Mouse (Mus musculus): Measurements from ENCODE around the gene Tmod4. TPM values are rescaled to one million over a fixed set of nuclear protein-coding genes. Genes with fewer than 3 reads are reported as not detected.

The Tmod4 gene
- total RNA-seq (2023) = 1 to 10 TPM; 1.8 to 2.5 TPM

GRCm38 (mm10) chr3:95124246-95124645 is at the start of gene Tmod4:
Gene Tmod4 (plus strand): TSS chr3:95124476.

GRCm38 (mm10) chr3:95106338-95107117 is 17.7 kb upstream of the Tmod4 start, which contains the start of gene Pip5k1a:
Gene Pip5k1a (minus strand): TSS chr3:95106930.

GRCm38 (mm10) chr3:95110911-95111726 is 13.2 kb upstream of the Tmod4 start, which contains the start of gene Vps72:
Gene Vps72 (plus strand): TSS chr3:95111022.

GRCm38 (mm10) chr3:95133680-95134101 is 9.4 kb downstream of the Tmod4 start, which contains the start of the genes Scnm1 and Lysmd1:
Gene Scnm1 (minus strand): TSS chr3:95134011.
Gene Lysmd1 (plus strand): TSS chr3:95134088.

GRCm38 (mm10) chr3:95141952-95142616 is 17.8 kb downstream of the Tmod4 start, which contains the start of gene Tnfaip8l2:
Gene Tnfaip8l2 (minus strand): TSS chr3:95142360.

GRCm38 (mm10) chr3:95159987-95160963 is 36.0 kb downstream of the Tmod4 start, which contains the start of gene Sema6c:
Gene Sema6c (plus strand): TSS chr3:95160457.

Other genes with a start within 250 kb of the Tmod4 start
- gene Psmb4, start 237.5 kb upstream of the Tmod4 start, total RNA-seq (2023) = 100 to 1,000 TPM; 239 to 265 TPM
- 1 to 10 TPM; 2.1 to 3.2 TPM for gene Selenbp1, start 191.4 kb upstream of the Tmod4 start, total RNA-seq (2023)
- 10 to 100 TPM; 38.4 to 42.1 TPM for gene Rfx5, start 170.4 kb upstream of the Tmod4 start, total RNA-seq (2023)
- 10 to 100 TPM; 46.3 to 60.2 TPM for gene Pi4kb, start 149.7 kb upstream of the Tmod4 start, total RNA-seq (2023)
- gene Zfp687, start 109.0 kb upstream of the Tmod4 start, total RNA-seq (2023) = 10 to 100 TPM; 52.6 to 67.5 TPM
- 100 to 1,000 TPM; 129 to 138 TPM for gene Psmd4, start 81.9 kb upstream of the Tmod4 start, total RNA-seq (2023)
- gene Pip5k1a, start 17.5 kb upstream of the Tmod4 start, total RNA-seq (2023) = 10 to 100 TPM; 50.7 to 51.1 TPM
- 10 to 100 TPM; 52.0 to 60.6 TPM for gene Vps72, start 13.5 kb upstream of the Tmod4 start, total RNA-seq (2023)
- 10 to 100 TPM; 73.5 to 75.0 TPM for gene Scnm1, start 9.5 kb downstream of the Tmod4 start, total RNA-seq (2023)
- 1 to 10 TPM; 4.9 to 6.6 TPM for gene Lysmd1, start 9.6 kb downstream of the Tmod4 start, total RNA-seq (2023)
- gene Tnfaip8l2, start 17.9 kb downstream of the Tmod4 start, total RNA-seq (2023) = 10 to 100 TPM; 72.2 to 80.0 TPM
- gene Sema6c, start 36.0 kb downstream of the Tmod4 start, total RNA-seq (2023) = 1 to 10 TPM; 3.1 to 5.3 TPM
- gene Gabpb2, start 93.4 kb downstream of the Tmod4 start, total RNA-seq (2023) = 10 to 100 TPM; 73.2 to 77.2 TPM
- gene Cdc42se1, start 104.3 kb downstream of the Tmod4 start, total RNA-seq (2023) = 100 to 1,000 TPM; 269 to 294 TPM
- gene Mllt11, start 107.7 kb downstream of the Tmod4 start, total RNA-seq (2023) = 1 to 10 TPM; 9.8 TPM
- not detected for gene Gm128, start 117.1 kb downstream of the Tmod4 start, total RNA-seq (2023)
- gene Bnipl, start 126.7 kb downstream of the Tmod4 start, total RNA-seq (2023) = 1 to 10 TPM in 1 of 2 experiments, not detected in 1; 1.0 TPM
- gene Mindy1, start 156.9 kb downstream of the Tmod4 start, total RNA-seq (2023) = 10 to 100 TPM; 14.8 to 17.9 TPM
- gene Prune1, start 157.6 kb downstream of the Tmod4 start, total RNA-seq (2023) = 1 to 10 TPM; 8.6 to 9.1 TPM
- under 1 TPM; 0.38 to 0.71 TPM for gene Anxa9, start 182.7 kb downstream of the Tmod4 start, total RNA-seq (2023)
- 100 to 1,000 TPM; 116 to 124 TPM for gene Cers2, start 190.3 kb downstream of the Tmod4 start, total RNA-seq (2023)
- gene Setdb1, start 232.7 kb downstream of the Tmod4 start, total RNA-seq (2023) = 10 to 100 TPM; 39.7 to 40.6 TPM